Mouse (Mus musculus): ENCODE measurements around the gene Rpl35a.

GRCm38 (mm10) chr16:33082951-33083350 is 26.7 kb downstream of the Rpl35a start:
- no peak for TF ChIP-seq CTCF (IDR thresholded peaks at IDR 0.05; ENCODE audit: insufficient read depth, low read depth, low read length)
- TF ChIP-seq POLR2A (IDR thresholded peaks at IDR 0.05; ENCODE audit: insufficient read depth, low read depth, low read length), result no peak
